Mouse (Mus musculus): ENCODE measurements around the gene Kif2a.

GRCm38 (mm10) chr13:106998026-106998425 lies 23.9 kb downstream of the Kif2a start:
- TF ChIP-seq POLR2A (IDR thresholded peaks at IDR 0.05; ENCODE audit: insufficient read depth, low read depth, low read length) (no peak), CTCF (IDR thresholded peaks at IDR 0.05) (no peak), EP300 (IDR thresholded peaks at IDR 0.05; ENCODE audit: insufficient read depth, low read depth, low read length) (no peak)
